Mouse (Mus musculus) liver, postnatal 0 days (tissue): Measurements from ENCODE around the gene Galnt10. TPM values are rescaled to one million over a fixed set of nuclear protein-coding genes. Genes with fewer than 3 reads are reported as not detected.

Source experiments
- ATAC-seq: fragments of 200-750 bp; cut with Nextera tagmentation; 2 replicates; pipeline ENCODE4 v1.8.0; 2017; ENCODE audit warnings: mild to moderate bottlenecking, moderate library complexity
- DNase-seq: peaks from one replicate; pipeline ENCODE4 v3.0.0-alpha.2; 2016
- H3K27ac ChIP-seq: fragments of 300-500 bp; sonication (generic); 2 replicates; pipeline ENCODE4 v1.5.1; 2014; ENCODE audit warnings: antibody characterized with exemption, moderate library complexity, mild to moderate bottlenecking, low read depth
- H3K27me3 ChIP-seq: fragments of 300-500 bp; sonication (generic); 2 replicates; pipeline ENCODE4 v1.6.1; 2014; ENCODE audit warnings: low read length, control low read depth, mixed read lengths; ENCODE audit not compliant: insufficient read depth
- H3K36me3 ChIP-seq: fragments of 300-500 bp; sonication (generic); replicated peaks from 2 replicates; pipeline ENCODE4 v1.6.1; 2014; ENCODE audit warnings: mild to moderate bottlenecking, control low read depth, low read length, moderate library complexity, mixed read lengths; ENCODE audit not compliant: insufficient read depth
- H3K4me1 ChIP-seq: fragments of 300-500 bp; sonication (generic); 2 replicates; pipeline ENCODE4 v1.6.1; 2014; ENCODE audit warnings: antibody characterized with exemption, mild to moderate bottlenecking, control low read depth; ENCODE audit not compliant: insufficient read depth
- H3K4me2 ChIP-seq: fragments of 300-500 bp; sonication (generic); 2 replicates; pipeline ENCODE4 v1.6.1; 2014; ENCODE audit warnings: low read depth, mild to moderate bottlenecking, low read length, moderate library complexity, mixed read lengths
- H3K4me3 ChIP-seq: fragments of 300-500 bp; sonication (generic); 2 replicates; pipeline ENCODE4 v1.5.1; 2014; ENCODE audit warnings: low read depth, low read length
- H3K9ac ChIP-seq: fragments of 300-500 bp; sonication (generic); replicated peaks from 2 replicates; pipeline ENCODE4 v1.6.1; 2014; ENCODE audit warnings: mild to moderate bottlenecking, moderate library complexity
- H3K9me3 ChIP-seq: fragments of 300-500 bp; sonication (generic); 2 replicates; pipeline ENCODE4 v1.6.1; 2016; ENCODE audit warnings: mild to moderate bottlenecking, control low read depth, low read length, mixed read lengths
- CTCF ChIP-seq: sonication (generic); IDR thresholded peaks from 2 replicates; pipeline ENCODE4 v1.5.1; 2016; ENCODE audit warnings: antibody characterized with exemption, low read depth
- EP300 ChIP-seq: IDR thresholded peaks from 2 replicates; pipeline ENCODE4 v1.6.1; 2016; ENCODE audit warnings: antibody characterized with exemption, low read depth, mild to moderate bottlenecking
- WGBS: fragments of 180-500 bp; shearing (Covaris S2); extraction: QIAGEN DNeasy Blood & Tissue Kit; methylation state at CpG from one replicate; pipeline ENCODE4 v1.1.7; 2014; ENCODE audit not compliant: insufficient replicate concordance; 5-methylcytosine and 5-hydroxymethylcytosine counted together
- polyA plus RNA-seq: library from polyadenylated mRNA; unstranded; fragments of >200 nt; fragmentation: Nextera tagmentation; extraction: Ambion mirVana; gene quantifications from 2 replicates; pipeline ENCODE4 v1.2.1, GENCODE M21; 2015

Galnt10 gene
- polyA plus RNA-seq, 1 experiment from 2014 or later: 8.2 TPM

- ATAC-seq: no peak
These were observed 13.3 kb upstream of the Galnt10 start for GRCm38 (mm10) chr11:57631805-57632485.

GRCm38 (mm10) chr11:57633006-57633405, 12.2 kb upstream of the Galnt10 start:
- no peaks in the 10 kb centered on the region for H3K36me3 ChIP-seq
- no peak overlapping the region for H3K9ac ChIP-seq
- no peaks in the 10 kb centered on the region for H3K27me3 ChIP-seq
- no peak for DNase-seq
- H3K27ac ChIP-seq: no peak overlapping the region
- no peaks in the 10 kb centered on the region for H3K4me1 ChIP-seq
- ATAC-seq: no peak
- 81% methylated on average over 2 of the region's 2 CpGs for WGBS
- H3K9me3 ChIP-seq: no peaks in the 10 kb centered on the region
- H3K4me2 ChIP-seq: no peak overlapping the region
- no peak for TF ChIP-seq CTCF
- no peak for TF ChIP-seq EP300
- H3K4me3 ChIP-seq: no peak overlapping the region

More at GRCm38 (mm10) chr11:57631805-57632485, 13.3 kb upstream of the Galnt10 start:
- no peak overlapping the region for H3K27ac ChIP-seq
- H3K9me3 ChIP-seq: no peaks in the 10 kb centered on the region
- TF ChIP-seq EP300 (no peak), CTCF (no peak)
- no peak for DNase-seq
- H3K4me2 ChIP-seq: no peak overlapping the region
- no peak overlapping the region for H3K4me3 ChIP-seq
- 0 out of 2 replicates have a peak, but pooled peaks cover 4% of the 10 kb centered on the region for H3K4me1 ChIP-seq
- no peak overlapping the region for H3K9ac ChIP-seq
- no peaks in the 10 kb centered on the region for H3K36me3 ChIP-seq
- WGBS: 69% methylated on average over 7 of the region's 7 CpGs
- no peaks in the 10 kb centered on the region for H3K27me3 ChIP-seq

GRCm38 (mm10) chr11:57633975-57634585, 11.2 kb upstream of the Galnt10 start:
- H3K27ac ChIP-seq: no peak overlapping the region
- WGBS: 53% methylated on average over 6 of the region's 6 CpGs
- H3K27me3 ChIP-seq: no peaks in the 10 kb centered on the region
- H3K9me3 ChIP-seq: no peaks in the 10 kb centered on the region
- H3K36me3 ChIP-seq: no peaks in the 10 kb centered on the region
- no peak for TF ChIP-seq EP300
- H3K4me2 ChIP-seq: no peak overlapping the region
- H3K4me3 ChIP-seq: no peak overlapping the region
- no peak for DNase-seq
- no peak overlapping the region for H3K9ac ChIP-seq
- ATAC-seq: peak; percentile 29; the same call in 1 of the 2 replicates
- no peaks in the 10 kb centered on the region for H3K4me1 ChIP-seq

GRCm38 (mm10) chr11:57635148-57635547, 10.1 kb upstream of the Galnt10 start:
- no peaks in the 10 kb centered on the region for H3K4me1 ChIP-seq
- TF ChIP-seq EP300 (no peak), CTCF (no peak)
- no peaks in the 10 kb centered on the region for H3K9me3 ChIP-seq
- H3K4me2 ChIP-seq: no peak overlapping the region
- H3K36me3 ChIP-seq: no peaks in the 10 kb centered on the region
- H3K4me3 ChIP-seq: no peak overlapping the region
- no peak overlapping the region for H3K27ac ChIP-seq
- WGBS: 37% methylated on average over 9 of the region's 9 CpGs
- no peaks in the 10 kb centered on the region for H3K27me3 ChIP-seq
- no peak overlapping the region for H3K9ac ChIP-seq
- DNase-seq (no peak), ATAC-seq (no peak)

GRCm38 (mm10) chr11:57643691-57644090, 1.6 kb upstream of the Galnt10 start:
- ATAC-seq: no peak
- Histone ChIP-seq H3K36me3 (peaks cover 3% of the 10 kb centered on the region; the same call in 1 of the 2 replicates), H3K9me3 (no peaks in the 10 kb centered on the region), H3K4me1 (peaks cover 6% of the 10 kb centered on the region; the same call in 1 of the 2 replicates), H3K27ac (no peak overlapping the region), H3K4me2 (peak overlapping the region; percentile 100), H3K9ac (no peak overlapping the region), H3K27me3 (no peaks in the 10 kb centered on the region), H3K4me3 (peak overlapping the region; percentile 70; the same call in 1 of the 2 replicates)
- 63% methylated on average over 2 of the region's 2 CpGs for WGBS
- TF ChIP-seq EP300: no peak
- TF ChIP-seq CTCF: no peak
- no peak for DNase-seq

- Histone ChIP-seq H3K4me2 (peak overlapping the region; percentile 100), H3K9ac (peak overlapping the region; percentile 76), H3K9me3 (no peaks in the 10 kb centered on the region), H3K27me3 (no peaks in the 10 kb centered on the region), H3K36me3 (peaks cover 4% of the 10 kb centered on the region; the same call in 1 of the 2 replicates), H3K4me3 (peak overlapping the region; percentile 70), H3K4me1 (peaks cover 8% of the 10 kb centered on the region), H3K27ac (peak overlapping the region; percentile 64)
- WGBS: under 1% methylated on average over 30 of the region's 30 CpGs
- peak; percentile 65 for DNase-seq
- TF ChIP-seq EP300 (no peak), CTCF (no peak)
- ATAC-seq: peak; percentile 52
These were observed 811 bp upstream of the Galnt10 start for GRCm38 (mm10) chr11:57644245-57645017.
